Mouse (Mus musculus) common myeloid progenitor, adult 5-6 weeks (primary cell): ENCODE data around the gene Usf3. TPM values are rescaled to one million over a fixed set of nuclear protein-coding genes. Genes with fewer than 3 reads are reported as not detected.

Experiments used
- ATAC-seq: replicated peaks from 2 replicates; pipeline ENCODE4 v1.8.0; 2016; ENCODE audit warnings: low read depth, mild to moderate bottlenecking, moderate TSS enrichment, inconsistent platforms; ENCODE audit not compliant: poor library complexity, severe bottlenecking
- total RNA-seq: library from RNA; stranded (forward); fragments of 200-1000, 187-1606 nt; gene quantifications from 2 replicates; pipeline ENCODE4 v1.2.3, GENCODE M21; 2017

The Usf3 gene
- total RNA-seq, 1 experiment from 2014 or later, result 18.0 TPM

GRCm38 (mm10) chr16:44172297-44173154 lies 520 bp upstream of the Usf3 start:
- peak; percentile 96 for ATAC-seq

GRCm38 (mm10) chr16:44173966-44174530 lies 1.0 kb downstream of the Usf3 start:
- 0 out of 2 replicates have a peak, but pooled peaks have one; percentile 1 for ATAC-seq

DNA sequence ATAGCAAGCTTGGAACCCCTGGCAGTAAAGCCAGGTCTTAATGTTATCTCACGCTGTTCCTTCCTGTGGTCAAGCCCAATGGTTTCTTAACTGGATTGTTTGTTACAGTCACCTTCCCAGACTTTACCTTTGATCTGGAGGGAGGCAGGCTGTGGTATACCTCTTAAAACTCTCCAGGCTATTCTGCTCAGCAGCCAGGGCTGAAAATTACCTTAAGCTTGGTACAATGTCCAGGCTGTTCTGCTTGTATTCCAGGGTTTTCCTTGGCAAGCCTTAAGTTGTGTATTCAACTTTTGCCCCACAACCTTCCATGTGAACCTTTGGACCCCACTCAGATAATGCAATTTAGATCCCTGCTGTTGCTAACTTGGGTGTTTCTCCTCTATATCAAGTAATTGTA lies 2.0 kb downstream of the Usf3 start:
- ATAC-seq, result no peak

DNA sequence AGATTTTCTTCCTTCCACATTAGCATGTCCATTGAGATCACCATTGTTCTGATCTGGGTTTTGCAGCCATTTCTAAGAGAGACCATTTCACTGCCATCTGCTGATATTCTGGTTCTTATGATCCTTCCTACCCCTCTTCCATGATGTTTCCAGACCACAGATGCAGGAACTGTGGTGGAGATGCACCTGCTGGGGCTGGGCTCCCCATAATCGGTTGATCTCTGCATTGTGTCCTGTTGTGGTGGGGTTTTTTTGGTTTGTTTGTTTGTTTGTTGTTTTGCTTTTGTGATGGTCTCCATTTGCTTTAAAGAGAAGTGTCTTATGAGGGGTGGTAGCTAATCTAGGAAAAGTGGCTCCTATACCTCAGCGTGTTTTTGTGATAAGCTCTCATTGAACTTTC lies 3.5 kb downstream of the Usf3 start:
- no peak for ATAC-seq

DNA sequence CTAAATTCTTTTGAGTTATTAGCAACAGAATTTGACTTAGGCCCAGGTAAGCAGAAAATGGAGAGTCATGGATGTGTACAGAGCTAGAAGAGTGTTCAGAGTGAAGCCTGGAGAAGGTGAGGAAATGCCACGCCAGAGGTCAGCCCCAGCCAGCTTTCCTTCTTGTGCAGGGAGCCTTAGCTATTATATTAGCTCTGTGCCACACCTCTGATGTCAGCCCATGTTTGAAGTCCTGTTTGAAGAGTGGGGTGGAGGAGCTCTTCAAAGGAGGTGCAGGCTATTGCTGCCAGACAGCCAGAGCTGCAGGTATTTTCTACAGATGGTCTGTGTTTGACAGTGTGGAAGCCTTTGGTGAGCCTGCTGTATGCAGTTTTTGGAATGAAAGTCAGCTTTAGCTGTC lies 5.5 kb downstream of the Usf3 start:
- ATAC-seq, result no peak

DNA sequence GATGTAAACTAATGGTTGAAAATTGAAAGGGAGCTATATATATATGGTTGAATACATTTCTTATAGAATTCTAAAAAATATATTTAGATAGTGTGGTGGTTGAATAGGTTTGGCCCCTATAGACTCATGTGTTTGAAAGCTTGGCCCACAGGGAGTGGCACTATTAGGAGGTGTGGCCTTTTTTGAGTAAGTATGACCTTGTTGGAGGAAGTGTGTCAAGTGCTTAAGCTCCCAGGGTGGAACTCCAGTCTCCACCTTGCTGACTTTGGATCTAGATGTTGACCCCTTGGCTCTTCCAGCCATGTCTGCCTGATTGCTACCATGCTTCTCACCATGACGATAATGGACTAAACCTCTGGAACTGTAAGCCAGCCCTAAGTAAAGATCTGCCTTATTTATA lies 9.6 kb downstream of the Usf3 start:
- no peak for ATAC-seq

DNA sequence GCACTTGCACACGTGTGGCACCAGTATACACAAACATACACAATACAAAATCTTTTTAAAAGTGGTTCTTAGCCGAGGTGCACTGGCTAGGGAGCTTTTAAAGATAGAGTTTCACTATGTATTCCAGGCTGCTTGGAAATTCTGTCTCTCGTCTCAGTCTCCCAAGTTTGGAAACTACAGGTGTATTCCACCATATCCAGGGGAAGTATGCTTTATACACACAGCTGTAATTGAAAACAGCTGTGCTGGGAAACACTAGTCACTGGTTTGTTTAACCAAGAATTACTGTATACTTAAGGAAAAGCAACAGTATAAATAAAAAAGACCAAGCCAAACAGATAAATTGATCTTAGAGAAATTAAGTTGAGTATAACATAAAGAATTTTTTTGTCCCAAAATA lies 11.7 kb downstream of the Usf3 start:
- ATAC-seq, result no peak

GRCm38 (mm10) chr16:44187172-44187571 lies 14.1 kb downstream of the Usf3 start:
- peak; percentile 43 for ATAC-seq

- ATAC-seq, result no peak
These were observed 15.7 kb downstream of the Usf3 start for GRCm38 (mm10) chr16:44188766-44189165.

DNA sequence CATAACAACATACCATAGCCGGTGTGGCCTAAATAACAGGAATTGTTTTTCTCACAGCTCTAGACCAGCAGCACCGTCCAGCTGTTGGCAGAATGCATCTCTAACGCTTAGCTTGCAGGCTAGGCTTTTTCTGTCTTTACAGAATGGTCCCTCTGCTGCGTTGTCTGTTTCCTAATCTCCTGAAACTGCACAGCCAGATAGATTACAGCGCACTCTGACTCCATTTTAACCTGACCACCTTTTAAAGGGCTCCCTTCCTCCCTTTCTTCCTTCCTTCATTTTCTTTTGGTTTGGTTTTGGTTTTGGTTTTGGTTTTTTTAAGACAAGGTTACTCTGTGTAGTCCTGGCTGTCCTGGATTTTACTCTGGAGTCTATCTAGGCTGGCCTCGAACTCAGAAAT lies 17.0 kb downstream of the Usf3 start:
- peak; percentile 63 for ATAC-seq

GRCm38 (mm10) chr16:44190968-44191367 lies 17.9 kb downstream of the Usf3 start:
- no peak for ATAC-seq

GRCm38 (mm10) chr16:44199066-44199703 lies 26.1 kb downstream of the Usf3 start:
- ATAC-seq, result peak; percentile 86

GRCm38 (mm10) chr16:44200146-44200545 lies 27.1 kb downstream of the Usf3 start:
- no peak for ATAC-seq

GRCm38 (mm10) chr16:44204331-44204730 lies 31.3 kb downstream of the Usf3 start:
- no peak for ATAC-seq

GRCm38 (mm10) chr16:44205973-44206372 lies 32.9 kb downstream of the Usf3 start:
- ATAC-seq, result no peak

DNA sequence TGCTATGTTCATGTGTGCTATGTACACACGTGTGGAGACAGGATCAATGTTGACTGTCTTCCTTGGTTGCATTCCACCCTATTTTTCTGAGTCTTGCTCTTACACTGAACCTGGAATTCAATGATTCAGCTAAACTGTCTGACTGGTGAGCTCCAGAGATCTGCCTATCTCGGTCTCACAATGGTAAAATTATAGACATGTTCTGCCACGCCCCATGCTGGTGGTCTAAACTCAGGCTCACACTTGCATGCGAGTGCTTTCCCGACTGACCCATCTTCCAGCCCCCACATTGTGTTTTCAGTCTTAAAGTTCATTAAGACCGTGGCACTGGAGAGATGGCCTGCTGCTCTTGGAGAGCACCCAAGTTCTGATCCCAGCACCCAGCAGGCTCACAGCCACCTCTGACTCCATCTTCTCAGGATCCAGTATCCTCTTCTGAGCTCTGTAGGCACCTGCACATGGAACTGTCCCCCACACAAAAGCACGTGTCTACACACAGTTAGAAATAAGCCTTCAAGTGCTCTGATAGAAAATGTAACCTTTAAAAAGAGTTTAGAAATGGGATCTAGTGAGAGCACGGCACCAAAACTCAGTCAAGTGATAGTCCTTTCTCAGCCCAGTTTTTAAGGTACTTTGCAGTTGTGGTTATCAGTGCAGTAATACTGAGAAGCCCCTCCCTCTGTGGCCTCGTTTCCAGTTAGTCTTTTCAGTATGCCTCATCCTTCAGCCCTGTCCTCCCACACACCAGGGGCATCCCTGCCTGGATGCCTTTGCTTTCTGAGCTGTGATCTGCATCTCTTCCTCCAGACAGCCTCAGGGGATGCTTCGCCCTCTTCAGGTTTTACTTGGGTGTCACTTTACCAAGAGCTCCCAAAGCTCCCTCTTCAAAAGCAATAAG lies 37.4 kb downstream of the Usf3 start:
- no peak for ATAC-seq

GRCm38 (mm10) chr16:44211054-44211414 lies 38.0 kb downstream of the Usf3 start:
- no peak for ATAC-seq

DNA sequence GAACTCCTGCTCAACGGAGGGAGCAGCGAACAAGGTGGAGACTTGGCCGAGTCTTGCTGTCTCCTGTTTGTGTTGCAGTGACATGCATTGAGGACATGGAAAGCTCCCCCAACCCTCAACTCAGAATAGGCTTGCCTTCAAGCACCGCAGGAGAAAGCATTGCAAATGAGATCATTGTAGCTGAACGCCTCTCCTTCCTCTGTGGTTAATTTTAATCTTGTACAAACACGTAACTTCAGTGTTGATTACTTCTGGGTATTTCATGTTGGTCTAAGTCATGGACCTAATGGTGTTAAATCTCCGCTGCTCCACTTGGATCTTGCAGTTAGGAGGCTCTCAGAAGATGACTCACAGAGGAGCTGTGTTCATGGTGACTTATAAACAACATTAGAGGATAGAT lies 39.7 kb downstream of the Usf3 start:
- ATAC-seq, result no peak

DNA sequence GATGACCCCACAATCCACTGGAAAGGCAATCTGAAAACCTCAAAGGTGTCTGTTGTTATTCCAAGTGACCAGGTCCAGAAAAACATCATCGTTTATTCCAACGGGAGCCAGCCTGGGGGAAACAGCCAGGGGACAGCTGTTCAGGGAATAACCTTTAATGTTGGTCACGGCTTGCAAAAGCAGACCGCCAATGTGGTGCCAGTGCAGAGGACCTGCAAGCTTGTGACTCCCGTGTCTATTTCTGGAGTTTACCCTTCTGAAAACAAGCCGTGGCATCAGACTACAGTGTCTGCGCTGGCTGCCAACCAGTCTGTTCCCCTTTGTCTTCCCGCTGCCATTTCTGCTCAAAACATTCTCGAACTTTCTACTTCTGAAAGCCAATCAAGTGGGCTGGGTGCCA lies 42.5 kb downstream of the Usf3 start:
- ATAC-seq, result no peak

- no peak for ATAC-seq
These were observed 43.4 kb downstream of the Usf3 start for GRCm38 (mm10) chr16:44216417-44216816.
